Mouse (Mus musculus): ENCODE data around the gene Cbx7. TPM values are rescaled to one million over a fixed set of nuclear protein-coding genes. Genes with fewer than 3 reads are reported as not detected.

Cbx7 gene
- total and polyA plus RNA-seq, 2 experiments from 2014 or later = 2.9 to 9.5 TPM

- Histone ChIP-seq H3K36me3 (ENCODE audit: insufficient read depth, low read length) (no peaks in the 10 kb centered on the region), H3K4me2 (ENCODE audit: low read depth, low read length) (no peak overlapping the region), H3K9me3 (ENCODE audit: low read length) (no peaks in the 10 kb centered on the region), H3K27me3 (ENCODE audit: insufficient read depth, low read length) (no peaks in the 10 kb centered on the region), H3K27ac (no peak overlapping the region), H3K9ac (replicated peaks; ENCODE audit: low read length) (no peak overlapping the region), H3K4me3 (ENCODE audit: low read length) (no peak overlapping the region), H3K4me1 (ENCODE audit: insufficient read depth, low read length) (no peaks in the 10 kb centered on the region)
- DNase-seq (ENCODE audit: low spot score) (no peak), ATAC-seq (no peak)
- TF ChIP-seq CTCF (IDR thresholded peaks at IDR 0.05; ENCODE audit: low read depth) = no peak
- WGBS = 93% methylated on average over 12 of the region's 12 CpGs
These were observed 31.9 kb downstream of the Cbx7 start for GRCm38 (mm10) chr15:79939020-79939419.

- H3K9ac ChIP-seq (replicated peaks; ENCODE audit: low read length) = no peak overlapping the region
- DNase-seq (ENCODE audit: low spot score) (no peak), ATAC-seq (no peak)
- H3K27me3 ChIP-seq (ENCODE audit: insufficient read depth, low read length) = no peaks in the 10 kb centered on the region
- TF ChIP-seq CTCF (IDR thresholded peaks at IDR 0.05; ENCODE audit: low read depth) = no peak
- no peak overlapping the region for H3K4me3 ChIP-seq (ENCODE audit: low read length)
- H3K4me1 ChIP-seq (ENCODE audit: insufficient read depth, low read length) = 0 out of 2 replicates have a peak, but pooled peaks cover 3% of the 10 kb centered on the region
- H3K4me2 ChIP-seq (ENCODE audit: low read depth, low read length) = no peak overlapping the region
- H3K9me3 ChIP-seq (ENCODE audit: low read length) = no peaks in the 10 kb centered on the region
- no peak overlapping the region for H3K27ac ChIP-seq
- H3K36me3 ChIP-seq (ENCODE audit: insufficient read depth, low read length) = no peaks in the 10 kb centered on the region
- 65% methylated on average over 7 of the region's 7 CpGs for WGBS
These were observed 34.6 kb downstream of the Cbx7 start for GRCm38 (mm10) chr15:79936374-79936751.

- WGBS = 28% methylated on average over 9 of the region's 9 CpGs
- H3K9me3 ChIP-seq (ENCODE audit: low read length) = no peaks in the 10 kb centered on the region
- no peaks in the 10 kb centered on the region for H3K36me3 ChIP-seq (ENCODE audit: insufficient read depth, low read length)
- no peak overlapping the region for H3K4me2 ChIP-seq (ENCODE audit: low read depth, low read length)
- H3K27me3 ChIP-seq (ENCODE audit: insufficient read depth, low read length) = no peaks in the 10 kb centered on the region
- no peak overlapping the region for H3K27ac ChIP-seq
- 0 out of 2 replicates have a peak, but pooled peaks cover 3% of the 10 kb centered on the region for H3K4me1 ChIP-seq (ENCODE audit: insufficient read depth, low read length)
- no peak overlapping the region for H3K4me3 ChIP-seq (ENCODE audit: low read length)
- no peak for TF ChIP-seq CTCF (IDR thresholded peaks at IDR 0.05; ENCODE audit: low read depth)
- DNase-seq (ENCODE audit: low spot score) (no peak), ATAC-seq (no peak)
- H3K9ac ChIP-seq (replicated peaks; ENCODE audit: low read length) = no peak overlapping the region
These were observed 35.1 kb downstream of the Cbx7 start for GRCm38 (mm10) chr15:79935654-79936373.

GRCm38 (mm10) chr15:79934776-79935175 is 36.1 kb downstream of the Cbx7 start:
- Histone ChIP-seq H3K4me2 (ENCODE audit: low read depth, low read length) (no peak overlapping the region; the same call in 1 of the 2 replicates), H3K36me3 (ENCODE audit: insufficient read depth, low read length) (no peaks in the 10 kb centered on the region), H3K27ac (no peak overlapping the region), H3K4me3 (ENCODE audit: low read length) (no peak overlapping the region), H3K4me1 (ENCODE audit: insufficient read depth, low read length) (0 out of 2 replicates have a peak, but pooled peaks cover 3% of the 10 kb centered on the region), H3K9me3 (ENCODE audit: low read length) (no peaks in the 10 kb centered on the region), H3K9ac (replicated peaks; ENCODE audit: low read length) (no peak overlapping the region), H3K27me3 (ENCODE audit: insufficient read depth, low read length) (no peaks in the 10 kb centered on the region)
- TF ChIP-seq CTCF (IDR thresholded peaks at IDR 0.05; ENCODE audit: low read depth) = no peak
- 8% methylated on average over 10 of the region's 10 CpGs for WGBS
- ATAC-seq (no peak), DNase-seq (ENCODE audit: low spot score) (no peak)

GRCm38 (mm10) chr15:79933670-79934514 is 37.0 kb downstream of the Cbx7 start:
- Histone ChIP-seq H3K9me3 (ENCODE audit: low read length) (no peaks in the 10 kb centered on the region), H3K36me3 (ENCODE audit: insufficient read depth, low read length) (no peaks in the 10 kb centered on the region), H3K4me2 (ENCODE audit: low read depth, low read length) (peak overlapping the region; percentile 37), H3K27ac (no peak overlapping the region), H3K27me3 (ENCODE audit: insufficient read depth, low read length) (no peaks in the 10 kb centered on the region), H3K9ac (replicated peaks; ENCODE audit: low read length) (no peak overlapping the region), H3K4me3 (ENCODE audit: low read length) (no peak overlapping the region), H3K4me1 (ENCODE audit: insufficient read depth, low read length) (0 out of 2 replicates have a peak, but pooled peaks cover 3% of the 10 kb centered on the region)
- DNase-seq (ENCODE audit: low spot score) = peak; percentile 11
- WGBS = 2% methylated on average over 22 of the region's 22 CpGs
- TF ChIP-seq CTCF (IDR thresholded peaks at IDR 0.05; ENCODE audit: low read depth) = no peak
- ATAC-seq = no peak

GRCm38 (mm10) chr15:79933052-79933669 is 37.8 kb downstream of the Cbx7 start:
- TF ChIP-seq CTCF (IDR thresholded peaks at IDR 0.05; ENCODE audit: low read depth) = no peak
- ATAC-seq (no peak), DNase-seq (ENCODE audit: low spot score) (no peak)
- no peaks in the 10 kb centered on the region for H3K36me3 ChIP-seq (ENCODE audit: insufficient read depth, low read length)
- no peaks in the 10 kb centered on the region for H3K9me3 ChIP-seq (ENCODE audit: low read length)
- H3K4me3 ChIP-seq (ENCODE audit: low read length) = peak overlapping the region; percentile 54
- H3K27me3 ChIP-seq (ENCODE audit: insufficient read depth, low read length) = no peaks in the 10 kb centered on the region
- WGBS = 8% methylated on average over 22 of the region's 22 CpGs
- H3K27ac ChIP-seq = no peak overlapping the region
- H3K4me1 ChIP-seq (ENCODE audit: insufficient read depth, low read length) = peaks cover 4% of the 10 kb centered on the region; the same call in 1 of the 2 replicates
- H3K4me2 ChIP-seq (ENCODE audit: low read depth, low read length) = peak overlapping the region; percentile 80
- no peak overlapping the region for H3K9ac ChIP-seq (replicated peaks; ENCODE audit: low read length)

Measured in hindbrain, postnatal 0 days (tissue).